Mouse (Mus musculus) kidney, adult 2 months (tissue): Measurements from ENCODE around the gene Lrrc4b.

Experiments
- CTCF ChIP-seq: fragments of 200-500 bp; conservative IDR thresholded peaks from 2 replicates; pipeline ENCODE4 v1.5.1; 2011; ENCODE audit warnings: low read depth, mild to moderate bottlenecking, control low read depth, low read length, moderate library complexity, mixed read lengths; ENCODE audit not compliant: insufficient read depth, insufficient read length
- POLR2A ChIP-seq: fragments of 200-500 bp; IDR thresholded peaks from one replicate; pipeline ENCODE4 v1.6.1; 2011; ENCODE audit warnings: low read depth, low read length, control low read depth

- no peak for TF ChIP-seq CTCF
- no peak for TF ChIP-seq POLR2A
These were observed 62.6 kb downstream of the Lrrc4b start for GRCm38 (mm10) chr7:44491391-44491790.
